Mouse (Mus musculus): ENCODE measurements around the gene Prss33. TPM values are rescaled to one million over a fixed set of nuclear protein-coding genes. Genes with fewer than 3 reads are reported as not detected.

Prss33 gene
- polyA plus RNA-seq, 1 experiment from 2014 or later, result not detected

DNA sequence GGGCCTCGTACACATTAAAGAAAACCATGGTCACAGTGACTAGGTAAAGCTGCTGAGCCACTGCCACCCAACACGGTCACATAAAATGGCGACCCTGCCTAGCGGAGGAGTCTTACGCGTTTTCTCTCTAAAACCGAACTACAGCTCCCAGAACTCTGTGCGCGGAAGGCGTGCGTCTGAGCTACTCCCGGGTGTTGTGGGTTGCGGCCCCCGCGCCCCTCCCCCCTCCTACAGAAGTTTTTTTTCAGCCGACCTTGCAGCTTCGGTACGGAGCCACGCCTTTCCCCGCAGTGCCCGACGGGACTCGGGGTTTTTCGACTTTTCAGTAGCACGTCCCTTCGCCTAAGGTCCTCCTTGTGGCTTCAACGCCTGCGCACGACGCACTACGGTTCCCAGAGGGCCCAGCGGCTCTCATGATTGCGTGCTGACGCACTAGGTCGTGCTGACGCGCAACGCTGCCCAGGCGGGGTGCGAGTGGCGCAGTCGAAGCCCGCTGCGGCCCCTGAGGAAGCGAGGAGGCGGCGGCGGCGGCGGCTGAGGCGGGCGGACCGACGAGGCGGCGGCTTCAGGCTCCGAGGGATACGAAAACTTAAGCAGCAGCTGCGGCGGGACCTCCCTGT, 33.0 kb downstream of the Prss33 start:
- Histone ChIP-seq H3K27me3 (no peaks in the 10 kb centered on the region), H3K4me1 (replicated peaks) (peaks cover 39% of the 10 kb centered on the region), H3K4me3 (replicated peaks) (peak overlapping the region; percentile 94), H3K27ac (peak overlapping the region; percentile 96), H3K36me3 (peaks cover 13% of the 10 kb centered on the region), H3K9me3 (replicated peaks) (no peaks in the 10 kb centered on the region), H3K9ac (peak overlapping the region; percentile 97), H3K4me2 (peak overlapping the region; percentile 82)
- peak; percentile 91 for DNase-seq
- under 1% methylated on average over 60 of the region's 60 CpGs for WGBS (ENCODE audit: insufficient replicate concordance)
- peak; percentile 97 for ATAC-seq (ENCODE audit: low read depth)

DNA sequence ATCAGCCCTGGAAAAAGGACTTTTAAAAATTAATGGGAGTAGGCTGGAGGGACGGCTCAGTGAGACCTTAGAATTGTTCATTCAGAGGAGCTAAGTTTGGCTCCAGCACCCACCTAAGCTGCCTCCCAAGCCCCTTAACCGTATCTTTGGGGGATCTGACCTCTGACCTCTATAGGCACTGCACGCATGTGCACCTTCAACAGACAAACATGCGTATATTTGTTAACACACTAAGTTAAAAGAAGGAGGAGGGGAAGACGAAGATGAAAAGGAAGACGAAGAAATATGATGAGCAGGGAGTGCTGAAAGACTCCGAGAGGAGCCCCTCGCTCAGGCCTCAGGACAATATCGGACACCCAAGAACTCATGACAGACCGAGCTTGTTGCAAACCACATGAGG, 34.2 kb downstream of the Prss33 start:
- peak overlapping the region; percentile 82 for H3K4me2 ChIP-seq
- H3K27ac ChIP-seq, result no peak overlapping the region
- no peaks in the 10 kb centered on the region for H3K27me3 ChIP-seq
- WGBS (ENCODE audit: insufficient replicate concordance), result 82% methylated on average over 10 of the region's 10 CpGs
- peak overlapping the region; percentile 22; the same call in 1 of the 2 replicates for H3K9ac ChIP-seq
- H3K4me3 ChIP-seq (replicated peaks), result peak overlapping the region; percentile 94
- H3K4me1 ChIP-seq (replicated peaks), result peaks cover 30% of the 10 kb centered on the region
- DNase-seq (no peak), ATAC-seq (ENCODE audit: low read depth) (no peak)
- no peaks in the 10 kb centered on the region for H3K9me3 ChIP-seq (replicated peaks)
- peaks cover 1% of the 10 kb centered on the region for H3K36me3 ChIP-seq

DNA sequence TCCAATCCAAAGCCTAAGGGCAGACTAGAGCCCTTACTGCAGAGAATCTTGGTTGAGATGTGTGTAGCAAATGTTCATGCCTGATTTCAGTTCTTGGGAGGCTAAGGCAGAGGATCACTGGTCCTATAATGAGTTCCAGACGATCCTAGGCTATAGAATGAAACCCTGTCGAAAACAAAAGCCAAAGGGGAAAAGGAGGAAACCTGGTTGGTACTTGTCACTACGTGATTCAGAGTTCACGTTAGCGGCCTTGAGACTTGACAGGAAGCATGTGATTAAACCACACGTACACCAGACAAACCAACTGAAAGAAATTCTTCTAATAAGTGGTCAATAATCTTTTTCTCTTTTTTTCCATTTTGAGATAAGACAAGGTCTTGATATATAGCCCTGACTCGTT, 38.5 kb downstream of the Prss33 start:
- 38% methylated on average over 7 of the region's 7 CpGs for WGBS (ENCODE audit: insufficient replicate concordance)
- H3K9ac ChIP-seq, result no peak overlapping the region
- H3K4me3 ChIP-seq (replicated peaks), result no peak overlapping the region
- peaks cover 8% of the 10 kb centered on the region for H3K4me1 ChIP-seq (replicated peaks)
- no peaks in the 10 kb centered on the region for H3K9me3 ChIP-seq (replicated peaks)
- DNase-seq (no peak), ATAC-seq (ENCODE audit: low read depth) (no peak)
- no peaks in the 10 kb centered on the region for H3K27me3 ChIP-seq
- no peak overlapping the region for H3K27ac ChIP-seq
- no peak overlapping the region for H3K4me2 ChIP-seq
- H3K36me3 ChIP-seq, result no peaks in the 10 kb centered on the region

DNA sequence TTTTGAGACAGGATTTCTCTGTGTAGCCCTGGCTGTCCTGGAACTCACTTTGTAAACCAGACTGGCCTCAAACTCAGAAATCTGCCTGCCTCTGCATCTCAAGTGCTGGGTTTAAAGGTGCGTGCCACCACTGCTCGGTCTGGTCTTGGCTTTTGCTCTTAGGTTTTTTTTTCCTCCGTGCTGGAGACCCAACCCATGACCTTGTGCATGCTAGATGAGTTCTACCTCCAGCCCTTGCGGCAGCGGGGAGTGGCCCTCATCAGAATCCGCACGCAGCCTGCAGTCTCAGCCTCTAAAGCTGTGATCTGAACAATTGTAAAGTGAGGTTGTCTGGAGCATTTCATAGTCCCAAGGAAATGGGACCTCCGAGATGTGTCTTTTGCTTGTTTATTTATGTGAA, 40.5 kb downstream of the Prss33 start:
- 79% methylated on average over 8 of the region's 8 CpGs for whole genome bisulfite sequencing (ENCODE audit: insufficient replicate concordance)
- DNase-seq (no peak), ATAC-seq (ENCODE audit: low read depth) (no peak)
- no peaks in the 10 kb centered on the region for H3K36me3 ChIP-seq
- H3K27me3 ChIP-seq, result no peaks in the 10 kb centered on the region
- no peak overlapping the region for H3K4me2 ChIP-seq
- H3K4me1 ChIP-seq (replicated peaks), result peaks cover 19% of the 10 kb centered on the region
- no peaks in the 10 kb centered on the region for H3K9me3 ChIP-seq (replicated peaks)
- H3K9ac ChIP-seq, result no peak overlapping the region
- H3K4me3 ChIP-seq (replicated peaks), result no peak overlapping the region
- H3K27ac ChIP-seq, result no peak overlapping the region

DNA sequence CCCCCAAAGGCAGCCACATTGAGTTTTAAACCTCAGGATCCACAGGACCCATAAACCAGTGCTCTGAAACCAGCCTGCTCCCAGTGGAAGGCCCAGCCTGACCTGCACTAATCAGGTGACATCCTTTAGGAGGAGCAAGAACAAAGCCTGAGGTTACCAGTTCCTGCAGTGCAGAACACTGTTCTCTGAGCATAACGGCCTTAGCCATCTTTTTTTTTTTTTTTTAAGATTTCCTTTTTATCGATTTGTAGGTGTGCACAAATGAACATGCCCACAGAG, 44.8 kb downstream of the Prss33 start:
- Histone ChIP-seq H3K4me2 (peak overlapping the region; percentile 86), H3K9me3 (replicated peaks) (no peaks in the 10 kb centered on the region), H3K9ac (peak overlapping the region; percentile 83), H3K4me3 (replicated peaks) (peak overlapping the region; percentile 65), H3K27ac (peak overlapping the region; percentile 75; the same call in 1 of the 2 replicates), H3K27me3 (no peaks in the 10 kb centered on the region), H3K4me1 (replicated peaks) (peaks cover 40% of the 10 kb centered on the region), H3K36me3 (no peaks in the 10 kb centered on the region)
- ATAC-seq (ENCODE audit: low read depth) (no peak; the same call in 1 of the 2 replicates), DNase-seq (no peak)
- 50% methylated on average over 2 of the region's 2 CpGs for WGBS (ENCODE audit: insufficient replicate concordance)

DNA sequence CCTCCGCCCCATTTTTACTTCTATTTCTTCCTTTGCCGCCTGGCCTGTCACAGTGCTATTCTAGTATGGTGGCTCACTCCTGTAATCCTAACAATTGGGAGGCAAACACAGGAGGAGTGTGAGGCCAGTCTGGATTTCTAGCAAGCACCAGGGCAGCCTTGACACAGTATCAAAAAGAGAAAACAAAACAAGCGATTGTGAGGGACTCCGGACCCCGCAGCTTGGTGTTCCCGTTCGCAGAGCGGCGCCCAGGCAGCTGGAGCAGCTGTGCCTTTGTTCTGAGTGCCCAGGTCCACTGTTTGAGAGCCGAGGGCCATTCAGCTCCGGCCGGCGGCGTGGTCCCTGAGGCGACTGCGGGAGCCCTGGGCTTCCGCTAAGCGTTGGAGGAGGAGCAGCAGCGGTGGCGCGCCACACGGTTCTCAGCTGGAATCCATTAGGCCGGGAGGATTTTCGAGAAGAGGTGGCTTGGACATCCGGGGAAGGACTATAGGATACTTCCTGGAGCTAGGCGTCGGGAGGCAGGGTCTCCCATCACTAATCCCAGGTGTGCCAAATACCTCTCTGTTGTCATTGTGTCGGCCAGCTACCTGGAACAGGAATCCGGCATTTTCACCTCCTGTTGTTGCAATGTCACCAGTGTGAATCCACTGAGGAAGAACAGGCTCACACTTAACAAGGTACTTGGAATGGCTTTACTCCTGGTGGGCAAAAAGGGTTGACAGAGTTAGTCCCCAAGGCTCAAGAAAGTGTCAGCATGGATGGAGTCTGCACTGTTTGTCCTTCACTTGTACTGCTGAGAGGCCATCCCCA, 45.4 kb downstream of the Prss33 start, which contains the start of gene Srrm2:
Gene Srrm2 (plus strand): TSS at position 264 of the 810 bp plus-strand sequence.
- peaks cover 45% of the 10 kb centered on the region for H3K4me1 ChIP-seq (replicated peaks)
- ATAC-seq (ENCODE audit: low read depth), result peak; percentile 54
- no peaks in the 10 kb centered on the region for H3K36me3 ChIP-seq
- peaks cover 2% of the 10 kb centered on the region; the same call in 1 of the 2 replicates for H3K27me3 ChIP-seq
- peak within 1 kb of the TSS; percentile 75 for H3K27ac ChIP-seq
- H3K9ac ChIP-seq, result peak within 1 kb of the TSS; percentile 83
- no peak for DNase-seq
- H3K4me2 ChIP-seq, result peak within 1 kb of the TSS; percentile 86
- H3K4me3 ChIP-seq (replicated peaks), result peak within 1 kb of the TSS; percentile 65
- WGBS (ENCODE audit: insufficient replicate concordance), result 4% methylated on average over 29 of the region's 29 CpGs
- H3K9me3 ChIP-seq (replicated peaks), result no peaks in the 10 kb centered on the region

DNA sequence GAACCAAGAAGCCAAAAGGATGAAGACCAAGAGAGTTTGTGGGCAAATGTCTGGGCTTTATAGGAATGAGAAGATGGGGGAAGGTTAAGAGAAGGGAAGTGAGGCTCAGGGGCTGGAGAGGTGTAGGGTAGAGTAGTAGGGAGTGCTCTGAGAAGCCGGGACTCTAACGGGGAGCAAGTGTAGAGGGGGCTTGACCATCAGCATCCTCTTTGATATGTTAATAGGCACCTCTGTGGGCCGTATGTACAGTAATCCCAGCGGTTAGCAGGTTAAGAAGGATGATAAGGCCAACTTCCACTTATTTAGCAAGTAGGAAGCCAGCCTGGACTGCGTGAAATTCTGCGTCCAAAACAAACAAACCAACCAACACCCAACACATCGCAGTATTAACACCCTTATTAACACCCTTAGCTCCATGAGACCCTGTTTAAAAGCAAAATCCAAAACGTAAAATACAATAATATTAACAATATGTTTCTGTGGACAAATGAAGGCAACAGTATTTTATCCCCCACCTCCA, 46.0 kb downstream of the Prss33 start:
- H3K27me3 ChIP-seq, result peaks cover 7% of the 10 kb centered on the region; the same call in 1 of the 2 replicates
- H3K4me3 ChIP-seq (replicated peaks), result peak overlapping the region; percentile 65
- DNase-seq, result no peak
- ATAC-seq (ENCODE audit: low read depth), result peak; percentile 9; the same call in 1 of the 2 replicates
- peak overlapping the region; percentile 86 for H3K4me2 ChIP-seq
- H3K9ac ChIP-seq, result peak overlapping the region; percentile 83
- no peaks in the 10 kb centered on the region for H3K9me3 ChIP-seq (replicated peaks)
- 12% methylated on average over 8 of the region's 8 CpGs for WGBS (ENCODE audit: insufficient replicate concordance)
- no peaks in the 10 kb centered on the region for H3K36me3 ChIP-seq
- H3K27ac ChIP-seq, result peak overlapping the region; percentile 75
- H3K4me1 ChIP-seq (replicated peaks), result peaks cover 48% of the 10 kb centered on the region

DNA sequence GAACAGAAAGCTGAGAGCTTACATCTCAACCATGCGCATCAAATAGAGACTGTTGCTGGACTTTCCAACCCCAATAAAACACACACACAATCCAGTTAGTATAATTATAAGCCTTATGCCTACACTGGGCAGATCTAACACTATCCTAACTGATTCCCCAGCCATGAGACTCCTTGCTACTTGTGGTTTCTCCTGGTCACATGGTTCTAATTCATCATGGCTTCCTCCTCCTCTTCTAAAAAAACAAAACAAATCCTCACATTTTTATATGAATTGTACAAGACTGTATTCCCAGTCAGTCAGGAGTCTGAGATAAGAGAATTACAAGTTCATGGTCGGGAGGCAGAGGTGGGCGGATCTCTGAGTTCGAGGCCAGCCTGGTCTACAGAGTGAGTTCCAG, 46.9 kb downstream of the Prss33 start:
- ATAC-seq (ENCODE audit: low read depth) (no peak), DNase-seq (no peak)
- Histone ChIP-seq H3K36me3 (no peaks in the 10 kb centered on the region), H3K4me1 (replicated peaks) (peaks cover 48% of the 10 kb centered on the region), H3K9ac (no peak overlapping the region), H3K4me2 (no peak overlapping the region), H3K9me3 (replicated peaks) (no peaks in the 10 kb centered on the region), H3K4me3 (replicated peaks) (no peak overlapping the region), H3K27ac (no peak overlapping the region), H3K27me3 (peaks cover 7% of the 10 kb centered on the region; the same call in 1 of the 2 replicates)
- 52% methylated on average over 4 of the region's 4 CpGs for WGBS (ENCODE audit: insufficient replicate concordance)

DNA sequence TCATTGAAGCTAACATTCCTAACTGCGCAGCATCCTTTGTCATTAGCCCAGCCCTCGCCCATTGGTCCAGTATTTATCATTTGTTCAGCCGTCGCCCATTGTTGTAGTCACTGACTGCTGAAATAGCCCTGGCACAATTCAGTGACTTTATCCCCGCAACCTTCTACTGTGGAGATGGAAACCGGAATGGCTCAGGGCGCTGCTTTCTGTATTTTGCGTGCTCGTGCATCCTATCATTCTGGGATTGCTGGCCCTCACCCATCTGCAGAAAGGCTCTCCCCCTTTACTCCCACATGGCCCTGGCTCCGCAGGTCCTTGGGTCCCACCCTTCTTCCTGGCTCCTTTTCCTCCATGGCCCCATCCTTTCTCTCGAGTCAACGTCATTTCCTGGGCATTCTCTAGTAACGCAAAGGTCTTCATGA, 49.3 kb downstream of the Prss33 start:
- no peak for ATAC-seq (ENCODE audit: low read depth)

DNA sequence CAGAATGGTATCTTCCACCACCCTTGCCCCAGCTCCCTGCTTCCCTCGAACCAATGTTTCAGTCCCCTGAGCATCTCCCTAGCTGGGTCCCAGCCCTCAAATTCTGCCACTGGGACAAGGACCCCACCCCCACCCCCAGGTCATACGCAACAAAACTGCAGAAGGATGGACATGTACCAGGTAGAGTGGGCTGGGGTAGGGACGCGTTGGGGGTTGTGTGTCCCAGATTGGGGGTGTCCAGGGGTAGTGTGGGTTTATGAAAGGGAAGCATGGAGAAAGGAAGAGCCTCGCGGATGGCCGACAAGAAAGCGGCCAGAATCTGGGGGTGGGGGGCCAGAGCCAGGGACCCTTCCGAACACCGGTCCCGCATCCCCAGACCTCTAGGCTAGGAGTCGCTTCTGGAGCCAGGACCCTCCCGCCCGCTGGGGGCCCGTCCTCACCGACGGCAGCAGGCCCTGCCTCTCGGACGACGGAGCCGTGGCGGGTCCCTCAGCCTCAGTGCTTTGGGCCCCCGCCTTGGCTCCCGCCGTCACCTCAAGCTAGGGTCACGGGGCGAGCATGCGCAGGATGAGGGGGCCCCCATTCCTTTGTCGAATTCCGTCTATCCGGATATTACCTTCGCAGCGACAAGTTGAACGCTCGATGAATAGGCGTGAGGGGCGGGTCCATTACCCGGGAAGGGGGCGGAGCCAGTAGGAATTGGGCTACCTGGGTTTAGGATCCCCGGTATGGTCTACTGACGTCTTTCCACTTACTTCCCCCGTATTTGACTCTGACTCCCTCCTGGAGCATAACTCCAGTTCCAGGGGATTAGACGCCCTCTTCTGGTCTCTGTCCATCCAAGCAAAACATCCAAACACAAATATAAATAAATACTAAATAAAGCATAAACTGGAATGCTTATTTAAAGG, 50.0 kb downstream of the Prss33 start, which contains the start of gene Flywch2:
Gene Flywch2 (minus strand): TSS at position 521 of the 911 bp plus-strand sequence.
- DNase-seq (peak; percentile 72), ATAC-seq (ENCODE audit: low read depth) (peak; percentile 75)
- Histone ChIP-seq H3K27ac (no peak within 1 kb of the TSS), H3K4me3 (replicated peaks) (peak within 1 kb of the TSS; percentile 65), H3K27me3 (peaks cover 9% of the 10 kb centered on the region; the same call in 1 of the 2 replicates), H3K9ac (peak within 1 kb of the TSS; percentile 72), H3K4me2 (peak within 1 kb of the TSS; percentile 95), H3K9me3 (replicated peaks) (no peaks in the 10 kb centered on the region), H3K36me3 (no peaks in the 10 kb centered on the region), H3K4me1 (replicated peaks) (peaks cover 34% of the 10 kb centered on the region)
- WGBS (ENCODE audit: insufficient replicate concordance), result 7% methylated on average over 43 of the region's 43 CpGs

More for the DNA sequence above, 49.3 kb downstream of the Prss33 start:
- WGBS (ENCODE audit: insufficient replicate concordance), result 35% methylated on average over 13 of the region's 13 CpGs
- H3K27ac ChIP-seq, result no peak overlapping the region
- peak overlapping the region; percentile 95 for H3K4me2 ChIP-seq
- peak overlapping the region; percentile 72; the same call in 1 of the 2 replicates for H3K9ac ChIP-seq
- peak overlapping the region; percentile 65 for H3K4me3 ChIP-seq (replicated peaks)
- no peak for DNase-seq
- no peaks in the 10 kb centered on the region for H3K9me3 ChIP-seq (replicated peaks)
- H3K27me3 ChIP-seq, result peaks cover 7% of the 10 kb centered on the region; the same call in 1 of the 2 replicates
- H3K4me1 ChIP-seq (replicated peaks), result peaks cover 40% of the 10 kb centered on the region
- no peaks in the 10 kb centered on the region for H3K36me3 ChIP-seq

All from liver, embryonic 13.5 days (tissue).